Mouse (Mus musculus) liver, embryonic 11.5 days (tissue): ENCODE data around the gene Prnp. TPM values are rescaled to one million over a fixed set of nuclear protein-coding genes. Genes with fewer than 3 reads are reported as not detected.

Experiments used
- ATAC-seq: fragments of 200-750 bp; cut with Nextera tagmentation; replicated peaks from 2 replicates; pipeline ENCODE4 v1.8.0; 2017; ENCODE audit warnings: moderate number of reproducible peaks, mild to moderate bottlenecking, moderate TSS enrichment, moderate library complexity; ENCODE audit not compliant: low FRiP score
- DNase-seq: peaks from one replicate; pipeline ENCODE4 v3.0.0-alpha.2; 2017; ENCODE audit warnings: low spot score
- H3K27ac ChIP-seq: fragments of 300-500 bp; sonication (generic); 2 replicates; pipeline ENCODE4 v1.5.1; 2014; ENCODE audit warnings: mild to moderate bottlenecking, low read depth, low read length, control low read depth
- H3K27me3 ChIP-seq: fragments of 300-500 bp; sonication (generic); replicated peaks from 2 replicates; pipeline ENCODE4 v1.6.1; 2014; ENCODE audit warnings: low read length, mixed read lengths; ENCODE audit not compliant: control insufficient read depth, insufficient read depth
- H3K36me3 ChIP-seq: fragments of 300-500 bp; sonication (generic); 2 replicates; pipeline ENCODE4 v1.6.1; 2014; ENCODE audit warnings: mild to moderate bottlenecking, low read length, moderate library complexity, mixed read lengths; ENCODE audit not compliant: control insufficient read depth, insufficient read depth
- H3K4me1 ChIP-seq: fragments of 300-500 bp; sonication (generic); replicated peaks from 2 replicates; pipeline ENCODE4 v1.6.1; 2014; ENCODE audit warnings: low read length, mixed read lengths; ENCODE audit not compliant: control insufficient read depth, insufficient read depth
- H3K4me2 ChIP-seq: fragments of 300-500 bp; sonication (generic); 2 replicates; pipeline ENCODE4 v1.6.1; 2014; ENCODE audit warnings: mild to moderate bottlenecking, control low read depth, moderate library complexity
- H3K4me3 ChIP-seq: fragments of 300-500 bp; sonication (generic); 2 replicates; pipeline ENCODE4 v1.5.1; 2014; ENCODE audit warnings: low read depth, low read length, control low read depth
- H3K9ac ChIP-seq: fragments of 300-500 bp; sonication (generic); 2 replicates; pipeline ENCODE4 v1.6.1; 2014; ENCODE audit warnings: low read depth, low read length, control low read depth
- H3K9me3 ChIP-seq: fragments of 300-500 bp; sonication (generic); 2 replicates; pipeline ENCODE4 v1.6.1; 2016; ENCODE audit warnings: low read length, inconsistent platforms, mixed read lengths; ENCODE audit not compliant: control insufficient read depth
- WGBS: fragments of 180-500 bp; shearing (Covaris S2); extraction: QIAGEN DNeasy Blood & Tissue Kit; methylation state at CpG from one replicate; pipeline ENCODE4 v1.1.7; 2014; 5-methylcytosine and 5-hydroxymethylcytosine counted together
- polyA plus RNA-seq: library from polyadenylated mRNA; unstranded; fragments of >200 nt; fragmentation: Nextera tagmentation; extraction: Ambion mirVana; gene quantifications from 2 replicates; pipeline ENCODE4 v1.2.1, GENCODE M21; 2014

The Prnp gene
- polyA plus RNA-seq, 1 experiment from 2014 or later = 32.6 TPM

DNA sequence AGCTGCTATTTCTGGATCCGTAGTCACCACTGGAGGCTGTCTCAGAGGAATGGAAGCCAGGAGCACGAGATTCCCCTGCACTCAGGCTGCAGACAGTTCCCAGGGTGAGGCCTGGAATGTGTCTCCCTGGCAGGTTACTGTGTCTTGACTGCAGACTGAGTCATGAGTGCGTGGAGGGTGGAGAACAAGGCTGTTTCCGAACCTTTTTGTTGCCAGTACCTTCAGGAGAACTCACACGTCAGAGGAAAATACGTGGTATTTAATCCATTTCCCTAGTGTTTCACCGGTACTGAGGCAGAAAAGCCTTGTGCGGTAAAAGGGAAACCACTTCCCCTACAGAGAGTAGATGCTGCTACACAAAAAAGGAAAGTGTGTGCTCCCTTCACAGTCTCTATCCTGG is 6.9 kb upstream of the Prnp start:
- H3K4me1 ChIP-seq = peaks cover 13% of the 10 kb centered on the region
- ATAC-seq = no peak
- H3K9me3 ChIP-seq = no peaks in the 10 kb centered on the region
- no peaks in the 10 kb centered on the region for H3K27me3 ChIP-seq
- no peak overlapping the region for H3K27ac ChIP-seq
- WGBS = 32% methylated on average over 8 of the region's 8 CpGs
- no peak for DNase-seq
- no peak overlapping the region for H3K4me2 ChIP-seq
- no peak overlapping the region for H3K9ac ChIP-seq
- no peaks in the 10 kb centered on the region for H3K36me3 ChIP-seq
- H3K4me3 ChIP-seq = no peak overlapping the region

DNA sequence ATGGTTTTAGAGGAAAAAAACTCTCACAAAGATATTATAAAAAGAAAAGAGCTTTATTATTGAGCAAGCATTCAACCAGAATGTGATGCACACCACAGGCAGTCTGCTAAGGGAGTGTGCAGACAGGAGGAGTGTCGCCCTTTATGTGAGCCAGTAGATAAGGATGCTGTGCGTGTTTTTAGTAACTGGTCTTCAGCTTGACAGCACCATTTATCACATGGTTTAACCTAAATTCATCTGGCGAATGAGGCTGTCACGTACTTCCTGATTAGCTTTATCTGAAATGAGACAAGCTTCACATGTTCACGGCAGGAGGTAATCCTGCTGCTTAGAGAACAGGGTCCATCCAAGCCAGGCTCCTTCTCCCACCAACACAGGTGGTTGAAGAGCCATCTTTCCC is 4.7 kb upstream of the Prnp start:
- peak overlapping the region; percentile 44 for H3K4me2 ChIP-seq

DNA sequence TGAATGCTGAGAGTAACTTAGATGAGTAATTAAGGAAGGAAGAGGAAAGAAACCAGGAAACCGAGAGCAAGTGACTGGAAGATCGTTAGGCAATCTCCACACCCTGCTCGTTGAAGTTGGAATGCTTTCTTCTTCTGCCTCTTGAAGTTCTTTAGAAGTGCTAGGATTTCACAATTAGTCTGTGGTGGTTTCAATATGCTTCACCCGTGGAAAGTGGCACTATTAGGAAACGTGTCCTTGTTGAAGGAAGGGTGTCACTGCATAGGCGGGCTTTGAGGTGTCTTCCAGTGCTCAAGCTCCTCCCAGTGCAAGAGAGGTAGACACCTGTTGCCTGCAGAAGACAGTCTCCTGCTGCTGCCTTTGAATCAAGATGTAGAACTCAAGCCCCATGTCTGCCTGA is 4.0 kb upstream of the Prnp start:
- no peaks in the 10 kb centered on the region for H3K36me3 ChIP-seq
- no peaks in the 10 kb centered on the region for H3K27me3 ChIP-seq
- no peak overlapping the region for H3K27ac ChIP-seq
- DNase-seq (no peak), ATAC-seq (no peak)
- peaks cover 13% of the 10 kb centered on the region for H3K4me1 ChIP-seq
- WGBS = 57% methylated on average over 6 of the region's 6 CpGs
- H3K4me3 ChIP-seq = no peak overlapping the region
- no peaks in the 10 kb centered on the region for H3K9me3 ChIP-seq
- H3K9ac ChIP-seq = no peak overlapping the region
- no peak overlapping the region for H3K4me2 ChIP-seq

More for the DNA sequence above, 4.7 kb upstream of the Prnp start:
- Histone ChIP-seq H3K4me3 (no peak overlapping the region), H3K9me3 (no peaks in the 10 kb centered on the region), H3K27ac (peak overlapping the region; percentile 50), H3K27me3 (no peaks in the 10 kb centered on the region), H3K4me1 (peaks cover 13% of the 10 kb centered on the region), H3K36me3 (no peaks in the 10 kb centered on the region), H3K9ac (no peak overlapping the region)
- 16% methylated on average over 5 of the region's 5 CpGs for WGBS
- DNase-seq = no peak
- ATAC-seq = peak; percentile 92

DNA sequence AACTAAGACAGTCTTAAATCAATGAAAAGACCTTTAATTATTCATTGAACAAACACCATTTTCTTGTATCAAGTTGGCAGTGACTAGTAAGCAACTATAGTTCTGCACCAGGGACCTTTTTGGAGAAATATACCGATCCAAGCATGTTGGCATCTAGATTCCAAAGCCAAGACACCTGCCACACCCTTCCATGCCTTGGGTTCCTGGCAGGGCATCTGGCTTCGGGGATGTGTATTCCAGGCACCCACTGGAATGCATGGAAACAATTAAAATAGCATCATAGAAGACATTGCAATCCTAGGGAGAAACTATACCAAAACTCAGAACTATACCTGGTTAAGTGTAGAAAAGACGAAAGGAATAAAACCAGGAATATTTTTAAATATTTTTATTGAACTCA is 3.5 kb upstream of the Prnp start:
- peaks cover 17% of the 10 kb centered on the region for H3K4me1 ChIP-seq
- no peak overlapping the region for H3K27ac ChIP-seq
- no peaks in the 10 kb centered on the region for H3K27me3 ChIP-seq
- DNase-seq (no peak), ATAC-seq (no peak)
- 90% methylated on average over 3 of the region's 3 CpGs for WGBS
- no peak overlapping the region for H3K4me2 ChIP-seq
- H3K4me3 ChIP-seq = no peak overlapping the region
- no peaks in the 10 kb centered on the region for H3K36me3 ChIP-seq
- H3K9ac ChIP-seq = no peak overlapping the region
- H3K9me3 ChIP-seq = no peaks in the 10 kb centered on the region

DNA sequence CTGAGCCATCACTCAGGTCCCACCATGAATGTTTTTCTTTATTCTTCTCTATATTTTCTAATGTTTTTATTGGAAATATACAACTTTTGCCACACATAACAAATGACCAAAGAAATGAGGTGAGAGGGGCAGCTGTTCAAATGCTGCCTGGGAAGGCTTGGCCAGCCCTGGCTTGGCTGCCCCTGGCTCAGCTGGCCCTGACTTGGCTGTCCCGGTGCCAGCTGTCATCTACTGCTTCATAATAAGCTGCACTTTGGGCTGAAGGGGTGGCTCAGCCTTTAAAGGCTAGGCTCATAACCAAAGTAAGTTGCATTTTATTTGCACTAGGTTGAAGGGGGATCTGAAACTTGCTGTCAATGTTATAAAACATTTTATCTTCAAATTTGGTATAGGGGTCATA is 2.9 kb upstream of the Prnp start:
- WGBS = 75% methylated on average over 1 of the region's 1 CpGs
- Histone ChIP-seq H3K9ac (no peak overlapping the region), H3K27ac (no peak overlapping the region), H3K4me2 (no peak overlapping the region), H3K36me3 (no peaks in the 10 kb centered on the region), H3K27me3 (no peaks in the 10 kb centered on the region), H3K4me3 (no peak overlapping the region), H3K9me3 (no peaks in the 10 kb centered on the region), H3K4me1 (peaks cover 17% of the 10 kb centered on the region)
- DNase-seq (no peak), ATAC-seq (no peak)

DNA sequence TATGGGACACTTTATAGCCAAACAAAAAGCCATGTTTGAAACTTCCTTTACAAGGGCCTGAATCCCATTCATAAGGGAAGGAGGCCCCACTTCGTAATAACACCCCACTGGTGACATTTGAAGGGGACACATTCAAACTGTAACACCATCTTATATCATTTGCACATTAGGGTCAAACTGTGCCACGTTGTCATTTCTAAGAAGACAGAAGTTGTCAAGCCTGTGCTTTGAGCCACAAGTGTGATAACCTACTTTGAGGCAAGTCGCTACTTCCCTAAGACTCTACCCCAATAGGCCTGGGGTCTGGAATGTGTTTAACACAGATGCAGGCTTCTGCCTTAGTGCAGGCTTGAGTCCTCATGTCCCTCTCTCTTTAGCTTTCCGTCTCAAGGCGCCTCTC is 2.4 kb upstream of the Prnp start:
- WGBS = 74% methylated on average over 5 of the region's 5 CpGs
- DNase-seq = no peak
- no peaks in the 10 kb centered on the region for H3K9me3 ChIP-seq
- H3K27ac ChIP-seq = no peak overlapping the region
- H3K9ac ChIP-seq = no peak overlapping the region
- no peaks in the 10 kb centered on the region for H3K36me3 ChIP-seq
- ATAC-seq = no peak
- no peaks in the 10 kb centered on the region for H3K27me3 ChIP-seq
- peaks cover 17% of the 10 kb centered on the region for H3K4me1 ChIP-seq
- H3K4me2 ChIP-seq = no peak overlapping the region
- H3K4me3 ChIP-seq = no peak overlapping the region

DNA sequence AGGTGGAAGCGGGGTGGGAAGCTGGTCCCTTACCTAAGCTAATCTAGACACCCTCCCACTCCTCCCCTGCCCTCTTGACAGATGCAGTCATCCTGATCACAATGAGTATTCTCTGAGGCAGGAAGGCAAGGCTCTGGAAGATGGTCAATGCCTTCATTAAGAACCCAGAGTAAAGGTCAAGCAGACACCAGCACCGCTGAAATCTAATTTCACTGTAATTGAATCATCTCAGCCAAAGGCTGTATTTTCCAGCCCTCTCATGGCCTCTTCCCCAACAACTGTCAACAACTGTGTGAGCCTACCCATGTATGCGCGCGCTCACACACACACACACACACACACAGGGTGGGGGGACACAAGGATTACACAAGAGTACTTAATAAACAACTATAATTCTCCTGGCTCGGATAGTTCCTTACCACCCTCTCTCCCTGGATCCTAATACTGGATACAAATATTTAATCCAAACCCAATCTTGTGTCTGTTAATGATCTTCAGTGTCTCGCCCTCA is 1.3 kb upstream of the Prnp start:
- Histone ChIP-seq H3K27ac (no peak overlapping the region), H3K27me3 (no peaks in the 10 kb centered on the region), H3K4me3 (no peak overlapping the region), H3K36me3 (no peaks in the 10 kb centered on the region), H3K9ac (no peak overlapping the region), H3K4me2 (no peak overlapping the region), H3K4me1 (peaks cover 17% of the 10 kb centered on the region), H3K9me3 (no peaks in the 10 kb centered on the region)
- DNase-seq (no peak), ATAC-seq (no peak)
- WGBS = 89% methylated on average over 7 of the region's 7 CpGs

DNA sequence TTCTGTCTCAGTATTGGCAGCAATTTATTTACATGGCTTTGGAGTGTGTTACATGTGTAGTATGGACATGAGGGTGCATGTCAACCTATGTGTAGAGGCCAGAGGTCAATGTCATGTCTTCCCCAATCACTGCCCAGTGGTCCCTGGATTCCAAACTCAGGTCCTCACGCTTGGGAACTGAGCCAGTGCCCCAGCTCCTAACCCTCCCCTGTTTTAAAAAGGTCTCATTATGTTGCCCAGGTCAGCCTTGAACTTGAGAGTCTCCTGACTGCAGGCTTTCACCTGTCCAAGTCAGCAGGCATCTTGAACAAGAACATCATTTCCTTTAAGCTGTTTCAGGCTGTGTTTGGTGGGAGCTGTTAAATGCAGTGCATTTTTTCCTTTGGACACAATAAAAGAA is 822 bp upstream of the Prnp start:
- ATAC-seq = no peak
- no peak overlapping the region for H3K27ac ChIP-seq
- no peak overlapping the region for H3K9ac ChIP-seq
- H3K4me1 ChIP-seq = peaks cover 17% of the 10 kb centered on the region
- no peaks in the 10 kb centered on the region for H3K36me3 ChIP-seq
- H3K4me3 ChIP-seq = no peak overlapping the region
- H3K27me3 ChIP-seq = no peaks in the 10 kb centered on the region
- WGBS = 88% methylated on average over 1 of the region's 1 CpGs
- no peak for DNase-seq
- no peak overlapping the region for H3K4me2 ChIP-seq
- H3K9me3 ChIP-seq = no peaks in the 10 kb centered on the region

DNA sequence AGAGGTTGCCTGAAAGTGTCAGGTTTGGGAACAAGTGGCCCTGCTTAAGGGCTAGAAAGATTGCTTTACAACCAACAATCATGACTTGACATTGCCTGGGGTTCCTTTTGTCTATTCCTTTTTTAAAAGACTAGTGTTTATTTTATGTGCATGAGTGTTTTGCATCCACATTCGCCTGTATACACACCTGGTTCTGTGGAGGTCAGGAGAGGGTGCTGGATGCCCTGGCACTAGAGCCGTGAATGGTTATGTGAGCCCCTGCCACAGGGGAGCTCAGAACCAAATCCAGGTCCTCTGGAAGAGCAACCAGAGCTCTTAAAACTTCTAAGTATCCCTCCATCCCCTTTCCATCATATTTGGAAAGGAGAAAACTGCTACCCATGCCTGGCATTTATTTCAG is 1.1 kb downstream of the Prnp start:
- whole genome bisulfite sequencing = 69% methylated on average over 2 of the region's 2 CpGs
- DNase-seq (no peak), ATAC-seq (no peak)
- H3K4me1 ChIP-seq = peaks cover 4% of the 10 kb centered on the region; the same call in 1 of the 2 replicates
- peak overlapping the region; percentile 73 for H3K4me2 ChIP-seq
- H3K9ac ChIP-seq = peak overlapping the region; percentile 30; the same call in 1 of the 2 replicates
- no peaks in the 10 kb centered on the region for H3K36me3 ChIP-seq
- peak overlapping the region; percentile 77 for H3K4me3 ChIP-seq
- no peaks in the 10 kb centered on the region for H3K27me3 ChIP-seq
- H3K27ac ChIP-seq = no peak overlapping the region
- H3K9me3 ChIP-seq = no peaks in the 10 kb centered on the region
